Mouse (Mus musculus): ENCODE measurements around the gene Pou3f1.

GRCm38 (mm10) chr4:124671583-124671982 is 15.0 kb downstream of the Pou3f1 start:
- TF ChIP-seq CTCF (IDR thresholded peaks at IDR 0.05; ENCODE audit: low read depth, low read length) (no peak), EP300 (IDR thresholded peaks at IDR 0.05; ENCODE audit: insufficient read depth, low read depth, low read length) (no peak)
